Mouse (Mus musculus) kidney, adult 2 months (tissue): ENCODE results near the gene Sh2d3c. TPM values are rescaled to one million over a fixed set of nuclear protein-coding genes. Genes with fewer than 3 reads are reported as not detected.
A peak's percentile ranks its signal among the peaks of the same experiment; 100 is the strongest.

Experiments
- DNase-seq: peaks from one replicate; pipeline ENCODE4 v3.0.0; 2021
- H3K27ac ChIP-seq: fragments of 200-500 bp; 2 replicates; pipeline ENCODE4 v1.5.1; 2012; ENCODE audit warnings: low read depth, low read length, control low read depth, inconsistent platforms; ENCODE audit not compliant: insufficient read depth
- H3K27me3 ChIP-seq: fragments of 200-500 bp; replicated peaks from 2 replicates; pipeline ENCODE4 v1.6.1; 2012; ENCODE audit warnings: mild to moderate bottlenecking, moderate library complexity, low read length, inconsistent platforms; ENCODE audit not compliant: control insufficient read depth, insufficient read depth
- H3K36me3 ChIP-seq: fragments of 200-500 bp; 2 replicates; pipeline ENCODE4 v1.6.1; 2012; ENCODE audit warnings: mild to moderate bottlenecking, moderate library complexity, low read length, inconsistent platforms; ENCODE audit not compliant: control insufficient read depth, insufficient read depth
- H3K4me1 ChIP-seq: fragments of 200-500 bp; 2 replicates; pipeline ENCODE4 v1.6.1; 2011; ENCODE audit warnings: low read length; ENCODE audit not compliant: control insufficient read depth, insufficient read depth
- H3K4me3 ChIP-seq: fragments of 200-500 bp; 2 replicates; pipeline ENCODE4 v1.5.1; 2011; ENCODE audit warnings: mild to moderate bottlenecking, low read depth, low read length, control low read depth; ENCODE audit not compliant: insufficient read depth
- CTCF ChIP-seq: fragments of 200-500 bp; conservative IDR thresholded peaks from 2 replicates; pipeline ENCODE4 v1.5.1; 2011; ENCODE audit warnings: low read depth, mild to moderate bottlenecking, control low read depth, low read length, moderate library complexity, mixed read lengths; ENCODE audit not compliant: insufficient read depth, insufficient read length
- POLR2A ChIP-seq: fragments of 200-500 bp; IDR thresholded peaks from one replicate; pipeline ENCODE4 v1.6.1; 2011; ENCODE audit warnings: low read depth, low read length, control low read depth
- WGBS: fragments of 180-500 bp; shearing (Covaris S2); methylation state at CpG from one replicate; pipeline ENCODE4 v1.1.7; 2018; 5-methylcytosine and 5-hydroxymethylcytosine counted together
- polyA plus RNA-seq: library from polyadenylated mRNA; depleted of rRNA; stranded (reverse); fragments of >200 nt; gene quantifications from 2 replicates; pipeline ENCODE4 v1.2.3, GENCODE M21; 2012

Gene Sh2d3c
- polyA plus RNA-seq, 1 experiment, result 30.4 TPM

DNA sequence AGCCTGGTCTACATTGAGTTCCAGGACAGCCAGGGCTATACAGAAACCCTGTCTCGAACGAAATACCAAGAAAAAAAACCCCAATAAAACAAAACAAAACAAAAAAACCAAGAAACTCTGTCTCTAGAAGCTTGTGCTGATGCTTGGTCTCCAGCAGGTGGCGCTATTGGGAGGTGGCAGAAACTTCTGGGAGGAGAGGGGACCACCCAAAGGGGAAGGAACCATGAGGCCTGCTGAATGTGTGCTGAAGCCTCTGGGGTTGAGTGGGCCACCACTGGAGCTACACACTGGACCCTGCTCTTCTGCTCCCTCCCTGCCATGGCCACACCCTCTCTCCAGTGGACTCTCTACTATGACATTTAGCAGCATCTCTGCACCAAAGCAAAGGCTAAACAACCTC is 12.2 kb upstream of the Sh2d3c start:
- Histone ChIP-seq H3K36me3 (peaks cover 18% of the 10 kb centered on the region), H3K4me1 (peaks cover 17% of the 10 kb centered on the region), H3K27ac (no peak overlapping the region), H3K4me3 (no peak overlapping the region), H3K27me3 (no peaks in the 10 kb centered on the region)
- TF ChIP-seq POLR2A (no peak), CTCF (peak; percentile 67)
- no peak for DNase-seq
- 24% methylated on average over 3 of the region's 3 CpGs for WGBS

DNA sequence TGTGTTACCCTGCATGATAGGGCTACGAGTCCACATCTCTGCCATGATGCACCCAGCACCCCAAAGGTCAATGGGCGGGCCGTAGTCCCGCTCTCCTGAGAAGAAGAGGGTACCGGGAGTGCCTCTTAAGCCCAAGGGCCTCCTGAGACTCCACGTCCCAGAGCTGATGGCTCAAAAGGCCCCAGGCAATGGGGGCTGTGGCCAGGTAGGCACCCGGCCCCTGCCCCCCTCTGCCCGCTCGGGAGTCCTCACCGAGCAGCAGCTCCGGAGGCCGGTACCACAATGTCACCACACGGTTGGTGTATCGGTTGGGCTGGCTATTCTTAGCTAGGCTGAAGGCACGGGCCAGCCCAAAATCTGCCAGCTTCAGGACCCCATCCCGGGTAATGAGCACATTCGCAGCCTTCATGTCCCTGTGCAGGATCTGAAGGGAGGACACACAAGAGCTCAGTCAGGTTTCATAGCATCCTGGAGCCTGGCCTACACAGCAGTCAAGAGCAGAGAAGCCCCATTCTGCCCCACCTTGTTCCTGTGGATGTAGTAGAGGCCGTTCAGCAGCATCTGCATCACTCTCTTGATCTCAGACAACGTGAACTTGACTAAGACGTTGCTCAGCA is 11.2 kb upstream of the Sh2d3c start:
- WGBS, result 83% methylated on average over 20 of the region's 20 CpGs
- TF ChIP-seq CTCF (no peak), POLR2A (no peak)
- DNase-seq, result no peak
- Histone ChIP-seq H3K27ac (no peak overlapping the region), H3K4me1 (peaks cover 15% of the 10 kb centered on the region), H3K27me3 (no peaks in the 10 kb centered on the region), H3K36me3 (peaks cover 18% of the 10 kb centered on the region), H3K4me3 (no peak overlapping the region)

DNA sequence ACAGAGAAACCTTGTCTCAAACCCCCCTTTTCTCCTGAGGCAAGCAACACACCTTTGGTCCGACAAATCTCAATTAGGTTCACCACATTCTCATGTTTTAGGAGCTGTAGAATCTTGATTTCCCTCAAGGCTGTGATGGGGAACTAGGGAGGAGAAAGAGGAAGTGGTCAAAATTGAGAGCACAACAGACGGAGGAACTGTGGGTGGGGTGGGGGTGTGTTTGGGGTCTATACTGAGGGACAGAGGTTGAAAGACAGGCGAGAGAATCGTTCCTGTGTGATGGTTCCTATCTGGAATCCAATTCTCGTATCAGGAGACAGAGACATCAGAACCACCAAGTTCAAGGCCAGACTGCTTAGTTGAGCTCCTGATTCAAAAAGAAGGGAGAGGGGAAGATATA is 10.4 kb upstream of the Sh2d3c start:
- no peak for DNase-seq
- Histone ChIP-seq H3K4me1 (peaks cover 8% of the 10 kb centered on the region; the same call in 1 of the 2 replicates), H3K36me3 (peaks cover 18% of the 10 kb centered on the region), H3K27ac (no peak overlapping the region), H3K27me3 (no peaks in the 10 kb centered on the region), H3K4me3 (no peak overlapping the region)
- TF ChIP-seq CTCF, result no peak
- no peak for TF ChIP-seq POLR2A
- WGBS, result 80% methylated on average over 5 of the region's 5 CpGs

DNA sequence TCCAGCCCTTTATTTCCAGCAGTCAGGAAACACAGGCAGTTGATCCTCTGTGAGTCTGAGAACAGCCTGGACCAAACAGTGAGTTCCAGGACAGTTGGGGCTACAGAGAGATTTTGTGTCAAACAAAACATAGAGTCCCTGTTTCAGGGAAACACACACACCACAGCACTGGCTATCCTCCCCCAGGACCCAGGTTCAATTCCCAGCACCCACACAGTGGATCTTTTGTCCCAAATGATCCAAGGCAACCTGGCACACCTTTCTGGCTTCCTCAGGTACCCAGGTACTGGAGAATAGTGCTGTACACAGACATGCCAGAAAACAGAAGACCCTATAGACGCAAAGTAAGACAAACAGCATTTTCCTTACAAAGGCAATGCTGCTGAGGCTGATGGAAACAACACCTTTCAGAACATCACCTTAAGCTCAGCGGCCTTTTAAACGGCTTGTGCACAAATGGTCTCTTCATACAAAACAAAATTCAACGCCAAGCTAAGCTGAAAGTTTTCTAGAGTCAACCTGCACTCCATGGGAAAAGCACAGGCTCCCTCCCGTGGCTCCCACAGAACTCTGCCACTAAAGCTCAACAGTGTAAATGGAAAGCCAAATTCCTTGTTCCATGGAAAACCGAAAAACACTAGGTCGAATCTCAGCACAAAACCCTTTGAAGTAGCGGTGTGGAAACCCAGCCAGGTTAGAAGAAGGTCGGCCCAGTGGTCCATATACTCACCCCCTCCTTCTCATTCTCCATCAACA is 9.4 kb upstream of the Sh2d3c start:
- H3K4me3 ChIP-seq, result peak overlapping the region; percentile 82
- H3K27ac ChIP-seq, result peak overlapping the region; percentile 87
- peaks cover 13% of the 10 kb centered on the region for H3K36me3 ChIP-seq
- H3K4me1 ChIP-seq, result peaks cover 8% of the 10 kb centered on the region; the same call in 1 of the 2 replicates
- TF ChIP-seq POLR2A (no peak), CTCF (peak; percentile 38)
- no peak for DNase-seq
- 15% methylated on average over 9 of the region's 9 CpGs for WGBS
- H3K27me3 ChIP-seq, result no peaks in the 10 kb centered on the region

DNA sequence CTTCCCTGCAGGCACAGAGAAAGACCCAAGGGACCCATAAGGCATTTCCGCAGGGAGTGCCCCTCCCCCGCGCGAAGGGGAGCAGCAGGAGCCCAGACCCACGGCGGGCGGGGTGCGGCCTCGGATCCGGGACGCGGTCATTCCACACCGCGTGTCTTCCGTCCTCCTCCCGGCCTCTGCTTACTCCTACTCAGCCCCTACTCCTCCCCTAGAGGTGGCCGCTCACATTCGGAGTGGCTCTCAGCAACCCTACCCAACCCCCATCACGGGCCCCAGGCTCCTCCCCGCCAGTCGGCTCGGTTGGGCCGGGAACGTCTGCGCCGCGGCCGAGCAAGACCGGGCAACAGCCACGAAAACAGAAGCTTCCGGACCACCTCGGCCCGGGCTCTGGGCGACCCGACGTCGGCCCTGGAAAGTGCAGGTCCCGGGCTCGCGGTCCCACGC is 8.7 kb upstream of the Sh2d3c start:
- peak; percentile 89 for DNase-seq
- Histone ChIP-seq H3K27me3 (no peaks in the 10 kb centered on the region), H3K4me3 (peak overlapping the region; percentile 82), H3K36me3 (peaks cover 10% of the 10 kb centered on the region), H3K4me1 (peaks cover 8% of the 10 kb centered on the region; the same call in 1 of the 2 replicates), H3K27ac (peak overlapping the region; percentile 87)
- under 1% methylated on average over 41 of the region's 41 CpGs for WGBS
- no peak for TF ChIP-seq CTCF
- no peak for TF ChIP-seq POLR2A

DNA sequence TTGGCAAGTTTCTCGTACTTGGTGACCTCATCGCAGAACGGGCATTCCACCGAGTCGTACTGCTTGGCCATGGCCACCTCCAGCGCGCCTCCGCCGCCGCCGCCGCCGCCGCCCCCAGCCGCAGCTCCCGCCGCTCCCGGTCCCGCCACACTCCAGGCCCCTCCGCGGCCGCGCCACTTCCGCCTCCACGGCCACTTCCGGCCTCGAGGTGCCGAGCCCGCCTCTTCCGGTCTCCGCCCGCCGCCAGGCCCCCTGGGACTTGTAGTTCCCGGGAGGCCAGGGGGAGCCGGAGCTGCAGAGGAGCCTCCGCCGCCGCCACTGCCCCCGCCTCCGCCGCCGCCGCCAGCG is 8.3 kb upstream of the Sh2d3c start:
- TF ChIP-seq POLR2A (no peak), CTCF (no peak)
- H3K27me3 ChIP-seq, result no peaks in the 10 kb centered on the region
- H3K4me1 ChIP-seq, result peaks cover 8% of the 10 kb centered on the region; the same call in 1 of the 2 replicates
- peak overlapping the region; percentile 92 for H3K27ac ChIP-seq
- 1% methylated on average over 44 of the region's 44 CpGs for WGBS
- peaks cover 10% of the 10 kb centered on the region for H3K36me3 ChIP-seq
- peak overlapping the region; percentile 82 for H3K4me3 ChIP-seq
- peak; percentile 96 for DNase-seq
